Mouse (Mus musculus) left cerebral cortex, postnatal 4 days (tissue): ENCODE measurements at regions not wholly inside any gene's neighbourhood (a gene's known extent, or its start where the extent isn't known, plus 50 kb on each side); places are given as distances from the start of the nearest gene placed in this dataset.

Source experiments
- DNase-seq: peaks from one replicate; pipeline ENCODE4 v3.0.0-alpha.2; 2022
- intact Hi-C: fragments of 180-260 bp; cut with DNase I; formaldehyde crosslinking; loops from one replicate; pipeline ENCODE4 v1.15.1; 2025

DNA sequence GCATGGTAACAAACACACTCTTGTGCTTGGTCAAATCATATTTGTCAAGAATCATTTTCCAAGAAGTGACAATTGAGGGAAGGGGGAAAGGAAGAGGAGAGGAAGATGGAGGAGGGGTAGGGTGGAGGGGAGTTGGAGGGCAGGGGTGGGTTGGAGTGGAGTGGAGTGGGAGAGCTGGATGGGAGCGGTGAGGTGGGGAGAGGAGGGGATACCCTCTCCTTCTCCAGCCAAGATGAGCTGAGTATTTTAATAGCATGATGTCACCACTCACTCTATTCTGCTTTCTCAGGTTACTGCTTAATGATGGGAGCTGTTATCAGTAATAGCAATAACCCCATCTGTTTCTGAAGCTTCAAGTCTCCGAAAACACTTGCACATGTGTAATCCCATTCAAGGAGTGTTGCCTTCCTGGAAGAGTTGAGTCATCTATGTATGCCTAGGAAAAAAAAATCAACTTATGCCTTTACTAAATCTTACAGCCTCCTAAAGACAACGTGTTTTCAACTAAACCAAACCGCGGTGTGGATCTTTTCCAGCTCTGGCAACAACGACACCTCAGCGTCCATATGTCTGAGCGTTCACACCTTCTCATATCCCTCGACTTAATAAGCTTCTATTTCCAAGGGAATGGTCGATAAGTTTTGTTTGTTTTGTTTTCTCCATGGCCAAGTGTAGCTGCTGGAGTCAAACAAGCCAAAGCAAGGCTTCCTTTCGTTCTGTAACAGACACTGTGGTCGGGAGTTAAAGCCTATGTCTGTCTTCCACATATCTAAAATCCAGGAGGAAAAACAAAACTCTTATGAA is 187.0 kb upstream of the Mgmt start:
- intact Hi-C loops = no loop called here
- no peak for DNase-seq

DNA sequence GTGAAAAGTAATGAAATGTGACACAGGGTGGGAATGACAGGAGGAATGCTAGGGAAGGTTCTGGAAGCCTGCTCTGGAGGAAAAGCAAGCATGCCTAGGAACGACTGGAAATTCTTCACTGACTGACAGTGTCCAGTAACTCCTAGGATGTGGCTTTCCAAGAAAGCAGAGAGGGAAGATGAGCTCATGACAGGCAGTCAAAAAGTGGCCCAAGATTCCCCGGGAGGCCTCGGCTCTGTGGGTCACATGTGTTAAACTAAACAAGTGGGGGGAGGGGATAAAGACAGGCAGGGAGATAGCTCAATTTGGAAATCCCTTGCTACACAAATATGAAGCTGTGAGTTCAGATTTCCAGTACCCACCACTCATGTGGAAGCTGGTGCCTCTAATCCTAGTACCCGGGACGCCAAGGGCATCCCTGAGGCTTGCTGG is 186.4 kb upstream of the Mgmt start:
- intact Hi-C loops = no loop called here
- DNase-seq = no peak

DNA sequence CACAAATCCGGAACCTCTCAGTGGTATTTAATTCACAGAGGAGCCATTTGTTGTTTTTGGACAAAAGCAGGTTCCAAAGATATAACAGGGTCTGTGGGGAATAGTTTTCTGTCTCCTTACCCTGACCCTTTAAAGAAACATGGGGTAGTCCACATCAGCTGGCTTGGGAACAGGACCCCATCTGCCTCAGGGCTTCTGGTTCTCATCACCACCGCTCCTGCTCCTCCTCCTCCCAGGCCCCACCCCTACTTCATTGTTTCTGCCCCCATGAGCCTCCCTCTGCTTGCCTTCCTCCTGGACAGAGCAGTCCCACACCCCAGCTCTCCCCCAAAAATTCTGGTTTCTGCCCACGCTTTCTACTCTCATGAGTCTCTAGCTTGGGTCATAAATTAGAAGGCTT is 183.8 kb upstream of the Mgmt start:
- no peak for DNase-seq

DNA sequence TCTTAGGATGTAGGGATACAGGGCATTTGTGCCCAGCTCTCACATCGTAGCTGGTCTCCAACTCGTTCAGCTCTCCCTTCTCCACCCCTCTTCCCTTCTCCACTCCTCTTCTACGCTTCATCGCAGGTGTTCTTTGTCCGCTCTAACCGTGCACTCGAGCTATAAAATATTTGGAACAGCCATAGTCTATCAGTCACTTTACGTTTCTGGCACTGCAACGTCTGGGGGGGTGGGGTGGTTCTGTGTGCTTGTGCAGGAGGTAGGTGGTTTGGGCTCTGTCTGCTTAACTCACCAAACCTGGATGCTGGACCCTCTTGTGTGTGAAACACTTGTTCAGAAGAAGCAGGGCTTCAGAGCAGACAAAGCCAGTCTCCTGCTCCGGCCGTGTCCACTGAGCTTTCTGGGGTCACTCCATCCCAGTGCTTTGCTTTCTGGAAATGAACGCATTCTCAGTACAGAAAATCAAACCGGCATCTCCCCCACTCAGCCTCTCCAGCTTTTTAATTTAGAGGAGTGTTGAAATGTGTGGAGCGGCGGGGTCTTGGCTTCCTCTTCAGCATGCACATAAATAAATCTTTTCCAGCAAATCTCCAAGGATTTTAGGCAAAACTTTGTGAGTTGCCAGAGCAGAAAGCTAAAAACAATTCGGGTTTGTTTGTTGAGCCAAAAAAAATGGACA is 181.3 kb upstream of the Mgmt start:
- no peak for DNase-seq
- intact Hi-C loops = no loop called here

More for the DNA sequence above, 183.8 kb upstream of the Mgmt start:
- intact Hi-C loops = no loop called here

DNA sequence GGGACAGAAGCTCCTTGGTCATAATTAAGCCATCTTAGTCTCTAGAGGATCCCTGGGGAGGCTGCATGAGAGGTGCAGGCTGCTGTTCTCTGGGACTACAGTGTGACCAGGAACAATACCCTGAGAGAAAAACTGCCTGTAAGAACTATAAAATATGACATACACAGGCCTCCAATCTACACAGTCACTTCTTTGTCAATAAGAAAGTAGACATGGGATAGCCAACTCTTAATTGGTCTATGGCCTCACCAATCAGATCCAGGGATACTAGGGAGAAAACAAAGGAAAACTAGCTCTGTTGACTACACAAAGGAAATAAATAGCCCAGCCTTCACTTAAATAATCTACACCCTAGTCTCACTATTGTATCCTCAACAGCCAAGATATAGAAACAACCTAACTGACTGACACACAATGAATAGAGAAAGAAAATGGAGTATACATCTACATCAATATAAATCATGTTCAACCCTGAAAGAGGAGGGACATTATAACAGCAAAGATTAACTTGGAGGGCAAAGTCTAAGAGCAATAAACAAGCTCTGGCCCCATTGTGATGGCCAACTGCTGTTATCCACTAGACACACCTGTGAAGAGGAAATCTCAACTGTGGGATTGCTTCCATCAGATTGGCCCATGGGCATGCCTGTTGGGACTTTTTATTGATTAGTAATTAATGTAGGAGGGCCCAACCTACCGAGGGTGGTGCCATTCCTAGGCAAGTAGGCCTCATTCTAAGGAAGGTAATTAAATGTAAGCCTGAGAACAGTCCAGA is 166.6 kb upstream of the Mgmt start:
- DNase-seq = no peak
- intact Hi-C loops = no loop called here

DNA sequence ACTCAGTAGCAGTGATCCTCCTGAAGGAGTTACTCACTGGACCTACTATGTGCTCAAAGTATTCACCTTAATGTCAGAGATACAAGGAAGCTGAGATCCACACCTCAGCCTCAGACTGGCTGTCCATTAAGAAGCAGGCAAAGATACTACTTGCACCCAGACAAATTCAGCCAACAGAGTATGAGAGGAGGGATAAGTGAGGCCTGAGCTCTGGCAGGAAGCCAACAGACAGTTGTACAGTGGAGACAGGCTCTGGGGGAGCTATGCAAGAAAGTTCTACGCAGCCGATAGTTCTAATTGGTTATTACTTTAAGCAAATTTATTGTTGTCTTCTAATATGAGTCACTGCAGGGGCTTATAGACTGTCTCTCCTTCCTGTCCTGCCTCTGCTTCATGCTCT is 152.2 kb upstream of the Mgmt start:
- no peak for DNase-seq
- intact Hi-C loops = no loop called here

DNA sequence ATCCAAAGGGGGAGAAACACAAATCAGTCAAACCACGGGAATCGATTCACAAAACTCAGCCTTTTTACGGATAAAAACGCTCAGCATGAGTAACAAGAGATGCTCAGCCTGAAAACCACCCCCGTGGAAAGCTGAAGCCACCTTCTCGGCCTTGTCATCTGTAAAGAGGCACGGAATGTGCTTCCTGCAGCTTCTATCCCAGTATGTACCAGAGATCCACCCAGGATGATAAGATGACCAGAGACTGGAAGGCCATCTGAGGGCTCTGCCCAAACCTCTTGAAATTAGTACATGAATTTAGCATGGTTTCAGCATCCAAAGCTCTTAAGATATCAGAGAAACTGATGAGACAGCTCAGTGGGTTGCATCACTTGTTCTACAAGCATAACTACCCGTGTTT is 149.0 kb upstream of the Mgmt start:
- no peak for DNase-seq
- intact Hi-C loops = no loop called here

DNA sequence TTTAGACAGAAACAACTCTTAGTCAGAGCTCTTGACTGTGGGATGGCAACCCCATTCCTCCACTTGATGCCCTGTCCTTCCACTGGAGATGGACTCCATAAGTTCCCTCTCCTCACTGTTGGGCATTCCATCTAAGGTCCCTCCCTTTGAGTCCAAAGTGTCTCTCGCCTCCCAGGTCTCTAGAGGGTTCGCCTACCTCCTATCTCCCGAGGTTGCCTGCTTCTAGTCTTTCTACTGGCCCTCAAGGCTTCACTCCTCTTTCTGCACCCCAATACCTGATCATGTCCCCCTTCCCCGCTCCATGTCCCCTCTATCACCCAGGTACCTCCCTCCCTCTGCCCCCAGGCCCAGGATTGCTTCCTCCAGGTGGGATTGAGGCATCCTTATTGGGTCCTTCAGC is 142.9 kb upstream of the Mgmt start:
- DNase-seq = no peak
- intact Hi-C loops = no loop called here

DNA sequence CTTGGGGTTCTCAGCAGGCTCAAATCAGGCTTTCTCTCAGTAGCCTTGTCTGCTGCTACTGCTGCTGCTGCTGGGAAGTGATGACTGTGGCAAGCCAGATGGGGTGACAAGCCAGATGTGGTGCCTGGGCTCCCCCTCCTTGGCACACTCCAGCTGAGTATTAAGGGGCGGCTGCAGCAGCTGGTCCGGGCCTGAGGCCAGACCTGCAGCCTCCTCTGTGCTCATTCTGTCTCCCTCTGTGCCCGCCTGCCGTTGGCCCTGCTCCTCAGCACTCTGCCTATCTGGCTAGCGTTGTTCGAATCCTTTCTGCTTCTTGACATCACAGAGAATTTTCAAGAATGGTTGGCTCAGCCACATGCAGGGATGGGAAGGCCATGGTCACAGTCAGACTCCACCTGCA is 139.6 kb upstream of the Mgmt start:
- intact Hi-C loops = no loop called here
- DNase-seq = peak; percentile 53

DNA sequence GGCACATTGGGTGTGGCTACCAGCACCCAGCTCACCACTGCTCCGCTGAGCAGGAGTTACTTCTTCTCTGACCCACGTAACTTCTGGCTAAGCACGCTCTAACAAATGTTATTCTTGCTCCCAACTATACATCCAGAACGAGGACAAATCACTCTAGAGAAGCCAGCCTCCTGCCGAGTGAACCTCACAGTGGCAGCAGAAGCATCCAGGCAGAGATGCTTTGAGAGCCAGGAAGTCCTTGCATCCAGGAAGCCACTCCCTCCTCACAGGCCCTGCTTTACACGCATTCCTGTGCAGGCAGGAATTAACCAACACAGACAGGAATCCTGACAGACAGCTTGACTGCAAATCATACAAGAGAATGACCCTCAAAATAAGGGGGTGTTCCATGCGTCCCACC is 129.4 kb upstream of the Mgmt start:
- intact Hi-C loops = no loop called here
- DNase-seq = no peak

DNA sequence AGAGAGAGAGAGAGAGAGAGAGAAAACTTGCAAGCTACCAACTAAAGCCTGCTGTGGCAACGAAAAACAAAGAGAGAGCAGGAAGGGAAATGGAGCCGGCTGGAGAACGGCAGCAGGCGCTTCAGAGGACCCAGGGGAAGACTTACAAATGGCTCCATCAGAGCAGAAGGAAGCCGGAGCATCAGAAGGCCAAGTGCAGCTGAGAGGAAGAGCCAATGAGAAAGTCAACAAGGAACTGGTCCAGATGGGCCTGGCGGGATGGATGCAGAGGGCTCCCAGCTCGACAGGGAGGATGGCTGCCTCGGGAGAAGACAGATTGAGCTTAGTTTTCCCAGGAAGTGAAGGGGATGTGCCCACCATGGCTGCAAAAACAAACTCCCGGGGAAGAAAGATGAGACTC is 127.2 kb upstream of the Mgmt start:
- peak; percentile 72 for DNase-seq
- intact Hi-C loops = no loop called here

DNA sequence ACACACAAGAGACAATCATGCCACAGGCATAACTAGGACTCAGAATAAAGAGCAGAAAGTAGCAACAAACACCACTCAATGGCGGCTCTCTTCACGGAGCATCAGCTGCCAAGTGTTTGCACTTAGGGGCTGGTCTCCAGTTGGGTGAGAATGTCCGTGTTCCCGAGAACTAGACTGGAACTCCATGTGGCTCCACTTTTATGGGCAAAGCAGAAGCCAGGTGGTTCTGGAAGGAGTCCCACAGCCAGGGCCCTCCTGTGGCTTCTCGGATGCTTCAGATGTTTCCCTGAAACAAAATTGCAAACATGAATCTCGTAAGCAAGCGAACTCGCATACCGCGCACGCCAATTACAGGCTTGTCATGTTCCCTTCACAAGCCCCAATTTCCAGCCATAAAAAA is 113.7 kb upstream of the Mgmt start:
- DNase-seq = no peak
- intact Hi-C loops = no loop called here

DNA sequence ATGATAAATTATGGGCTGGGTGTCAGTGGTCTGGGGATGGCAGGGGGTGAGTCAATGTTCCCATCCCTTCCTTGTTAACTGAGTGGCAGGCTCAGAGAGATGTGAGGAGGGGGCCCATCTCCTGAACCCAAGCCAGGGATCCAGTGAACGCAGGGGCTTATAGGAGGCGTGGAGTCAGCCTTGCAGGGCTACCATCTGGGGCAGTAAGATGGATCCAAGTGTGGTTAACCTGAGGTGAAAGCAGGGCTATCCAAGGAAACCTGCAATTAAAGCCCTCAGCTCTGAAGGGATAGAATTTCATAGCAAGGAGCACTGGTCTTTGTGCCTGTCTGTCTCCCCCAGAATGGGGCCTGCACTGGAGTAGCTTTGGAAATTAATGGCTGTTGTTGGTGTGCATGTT is 103.3 kb upstream of the Mgmt start:
- intact Hi-C loops = no loop called here
- DNase-seq = no peak

DNA sequence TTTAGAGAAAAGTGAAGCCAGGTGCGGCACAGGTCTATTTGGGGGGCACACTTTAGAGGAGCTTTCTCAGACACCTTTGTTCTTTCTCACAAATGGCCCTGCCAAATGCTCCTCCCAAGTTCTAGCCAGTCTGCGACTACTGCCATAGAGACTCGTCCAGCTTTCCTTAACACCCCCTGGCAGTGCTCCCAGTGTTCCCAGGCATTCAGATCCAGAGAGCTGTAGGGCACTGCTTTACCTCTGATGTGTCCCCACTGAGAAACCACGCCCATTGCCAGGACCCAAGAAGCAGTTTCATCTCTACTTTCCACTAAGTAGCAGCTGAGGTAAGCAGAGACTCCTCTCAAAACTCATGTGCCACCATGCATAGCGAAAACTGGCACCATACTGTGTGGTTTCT is 102.3 kb upstream of the Mgmt start:
- peak; percentile 52 for DNase-seq

DNA sequence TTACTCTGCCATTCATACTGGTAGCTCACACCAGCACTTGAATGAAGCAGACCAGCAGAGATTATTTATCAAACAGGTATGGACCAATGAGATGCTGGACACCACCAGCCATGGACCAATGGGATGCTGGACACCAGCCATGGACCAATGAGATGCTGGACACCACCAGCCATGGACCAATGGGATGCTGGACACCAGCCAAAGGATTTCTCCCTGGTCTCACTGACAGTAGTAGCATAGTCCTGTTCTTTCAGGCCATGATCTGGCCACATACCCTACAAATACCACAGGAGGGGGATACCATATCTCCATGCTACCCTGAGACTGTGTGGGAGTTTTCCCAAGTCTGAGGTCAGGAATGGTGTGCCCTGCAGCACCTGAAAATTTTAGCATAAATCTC is 98.0 kb upstream of the Mgmt start:
- intact Hi-C loops = no loop called here
- no peak for DNase-seq

More for the DNA sequence above, 102.3 kb upstream of the Mgmt start:
- intact Hi-C loops = no loop called here

DNA sequence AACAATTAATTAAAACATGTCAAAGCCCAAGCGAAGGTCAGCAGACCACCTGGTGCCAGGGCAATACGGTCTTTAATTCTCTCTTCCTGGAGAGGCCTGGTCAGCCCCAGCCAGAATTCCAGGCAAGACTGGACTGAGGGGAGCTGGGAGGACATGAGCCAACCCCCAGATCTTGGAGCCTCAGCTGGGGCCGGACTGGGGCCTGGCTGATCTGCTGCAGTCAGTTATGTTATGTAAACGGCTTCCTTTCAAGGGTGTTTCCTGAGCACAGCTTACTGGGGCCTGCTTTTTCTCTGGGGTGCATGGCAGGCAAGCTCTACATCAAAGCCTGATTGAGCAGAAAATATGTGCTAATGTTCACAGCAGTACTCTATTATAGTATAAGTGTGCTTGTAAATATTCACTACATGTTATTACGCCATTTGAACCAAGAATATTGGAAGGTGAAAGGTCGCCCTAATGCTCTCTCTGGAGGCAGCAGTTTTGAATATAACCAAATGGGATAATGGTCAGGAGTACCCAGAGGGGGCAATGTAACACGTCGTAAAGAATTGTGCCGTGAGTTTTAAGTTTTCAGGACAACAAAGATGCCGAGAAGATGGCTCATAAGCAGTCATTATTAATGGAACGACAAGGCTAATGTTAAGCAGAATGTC is 96.5 kb upstream of the Mgmt start:
- intact Hi-C loops = no loop called here
- no peak for DNase-seq

DNA sequence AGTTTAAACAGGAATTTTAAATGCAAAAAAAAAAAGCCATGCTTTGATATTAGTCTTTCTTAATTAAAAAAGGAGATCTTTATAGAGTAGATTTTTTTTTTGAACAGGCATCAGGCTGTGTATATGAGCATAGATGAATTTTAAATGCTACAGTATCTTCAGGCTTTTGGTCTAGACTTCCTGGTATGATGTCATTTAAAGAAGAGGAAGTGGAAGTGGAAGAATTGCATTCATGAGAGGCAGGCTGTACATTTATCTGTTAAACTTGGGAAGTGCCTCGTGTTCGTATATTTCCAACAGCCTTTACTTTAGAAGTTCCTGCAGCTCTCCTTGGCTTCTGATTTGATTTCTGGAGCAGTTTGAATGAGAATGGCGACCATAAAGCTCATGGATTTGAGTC is 95.8 kb upstream of the Mgmt start:
- intact Hi-C loops = no loop called here

DNA sequence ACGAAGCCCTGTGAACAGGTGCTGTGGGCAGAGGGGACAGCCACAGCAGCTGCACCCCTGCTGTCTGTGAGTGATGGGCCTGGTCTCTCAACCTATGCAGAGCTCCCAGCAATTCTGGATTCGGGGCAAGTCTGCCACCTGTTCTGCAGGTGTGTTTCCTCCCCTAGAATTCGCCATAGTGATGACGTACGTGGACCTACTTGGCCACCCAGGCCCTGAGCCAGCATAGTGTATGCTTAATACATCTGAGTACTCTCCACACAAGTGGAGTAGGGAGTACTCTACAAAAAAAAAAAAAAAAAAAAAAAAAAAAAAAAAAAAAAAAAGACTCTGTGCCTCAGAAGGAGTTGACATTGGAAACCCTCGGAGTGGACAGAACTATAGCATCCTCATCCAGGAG is 87.3 kb upstream of the Mgmt start:
- no peak for DNase-seq
- intact Hi-C loops = no loop called here

More for the DNA sequence above, 95.8 kb upstream of the Mgmt start:
- DNase-seq = no peak

DNA sequence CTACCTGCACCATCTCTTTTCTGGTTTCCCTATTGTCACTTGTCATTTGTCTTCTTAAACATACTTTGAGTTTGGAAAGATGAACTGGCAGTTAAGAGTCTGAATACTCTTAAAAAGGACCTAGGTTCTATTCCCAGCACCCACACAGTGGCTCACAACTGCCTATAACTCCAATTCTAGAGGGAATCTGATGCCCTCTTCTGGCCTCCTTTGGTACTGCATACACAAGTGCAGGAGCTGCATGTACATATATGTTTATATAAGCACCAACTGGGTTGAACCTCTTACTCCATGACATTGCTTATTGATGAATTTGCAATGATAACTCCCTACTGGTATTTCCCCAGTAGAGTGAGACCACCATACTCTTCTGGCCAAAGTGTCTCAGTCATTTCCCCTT is 86.4 kb upstream of the Mgmt start:
- intact Hi-C loops = no loop called here
- DNase-seq = no peak

DNA sequence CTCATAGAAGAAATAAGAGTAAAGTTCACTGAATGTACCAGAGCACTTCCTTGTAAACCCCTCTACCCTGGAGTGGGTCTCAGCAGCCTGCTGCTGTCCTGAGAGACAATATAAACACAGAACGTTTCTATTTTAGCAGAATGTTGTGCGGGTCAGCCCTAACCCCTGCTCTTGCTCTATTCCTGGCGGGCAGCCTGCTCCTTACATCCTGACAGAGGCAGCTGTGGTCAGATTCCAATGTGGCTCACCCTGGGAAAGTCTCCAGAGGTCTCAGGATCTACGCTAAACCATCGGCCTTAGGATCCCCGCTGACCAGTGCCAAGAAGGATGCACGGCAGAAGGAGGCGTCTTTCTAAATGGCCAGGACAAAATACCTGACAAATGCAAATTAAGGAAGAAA is 84.8 kb upstream of the Mgmt start:
- intact Hi-C loops = no loop called here
- DNase-seq = no peak

DNA sequence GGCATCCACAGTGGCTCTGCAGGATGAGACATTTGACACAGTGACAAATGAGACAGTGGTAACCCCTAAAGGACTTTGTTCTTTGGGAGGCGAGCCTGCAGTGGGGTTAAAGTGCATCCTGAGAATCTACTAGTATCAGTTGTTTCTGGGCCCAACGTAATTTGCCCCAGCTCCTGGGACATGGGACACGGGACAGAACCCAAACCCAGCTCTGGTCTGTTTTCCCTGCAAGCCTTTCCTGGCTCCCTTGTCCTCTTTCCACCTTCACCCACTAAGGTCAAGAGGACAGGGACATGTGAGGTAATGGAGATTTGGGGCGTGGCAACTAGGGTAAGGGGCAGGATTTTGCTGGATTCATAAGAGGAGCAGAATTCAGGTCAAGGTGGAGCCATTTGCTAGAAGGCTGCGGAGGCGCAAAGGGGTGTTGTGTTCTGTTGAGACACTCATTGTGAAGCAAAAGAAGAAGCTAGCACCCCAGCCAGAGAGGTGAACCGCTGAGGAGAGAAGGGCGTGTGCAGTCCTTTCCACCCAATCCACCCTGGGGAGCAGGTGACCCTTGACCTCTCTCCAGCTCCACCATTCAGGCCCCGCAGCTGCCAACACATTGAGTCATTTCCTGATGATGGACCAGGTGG is 80.6 kb upstream of the Mgmt start:
- intact Hi-C loops = no loop called here

More for the DNA sequence above, 80.6 kb upstream of the Mgmt start:
- DNase-seq = no peak
